ENCODE assay signal across 25 mouse cellular contexts in the genomic region with DNA sequence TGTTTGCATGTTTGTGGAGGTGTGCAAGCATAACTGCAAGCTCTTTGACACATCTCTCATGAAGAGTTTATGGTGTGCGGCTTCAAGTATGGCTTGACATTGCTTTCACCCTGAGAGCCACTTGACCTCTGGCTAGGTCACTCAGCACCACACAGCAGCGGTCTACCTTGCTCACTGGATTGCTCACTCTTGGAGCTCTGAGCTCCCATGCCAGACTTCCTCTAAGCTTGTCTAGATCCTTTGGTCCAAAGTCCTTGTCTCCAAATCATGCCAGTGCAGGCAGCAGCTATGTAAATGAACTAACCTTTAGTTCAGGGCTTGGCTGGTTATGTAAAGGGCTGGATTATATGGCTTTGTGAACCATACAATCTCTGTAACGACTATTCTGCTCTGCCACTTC. TPM values are rescaled to one million over a fixed set of nuclear protein-coding genes. Genes with fewer than 3 reads are reported as not detected.
A peak's percentile ranks its signal among the peaks of the same experiment; 100 is the strongest.
DNase-seq lines count a peak whose midpoint lies in the region; ATAC-seq and TF ChIP-seq lines count a peak whose summit lies in the region.
"Had no signal": no experiment of that assay in that cellular context is flagged by ENCODE, and none has a peak within 500 bp of the region (broad histone marks: within the 10 kb centered on the region; RNA-seq: fewer than 3 reads in every experiment).

No protein-coding gene starts in this region.

- H3K9me3 ChIP-seq in intestine, embryonic 15.5 days, result no peaks in the 10 kb centered on the region
- no peaks in the 10 kb centered on the region for H3K9me3 ChIP-seq in intestine, embryonic 16.5 days (ENCODE audit: control insufficient read depth, low read length)
- no peaks in the 10 kb centered on the region for H3K9me3 ChIP-seq in liver, embryonic 12.5 days (replicated peaks)
- H3K9me3 ChIP-seq: heart, embryonic 10.5 days; hindbrain, embryonic 13.5 days; liver, embryonic 13.5 days had no signal

- 45% methylated on average over 3 of the region's 3 CpGs for WGBS in kidney, adult 2 months
- WGBS in intestine, embryonic 15.5 days, result 56% methylated on average over 3 of the region's 3 CpGs
- WGBS in intestine, embryonic 16.5 days, result 60% methylated on average over 3 of the region's 3 CpGs
- 27% methylated on average over 3 of the region's 3 CpGs for WGBS in small intestine, adult 2 months
- 59% methylated on average over 3 of the region's 3 CpGs for whole genome bisulfite sequencing in liver, embryonic 12.5 days (ENCODE audit: insufficient replicate concordance)

- no peak overlapping the region for H3K4me3 ChIP-seq in kidney, adult 2 months (ENCODE audit: insufficient read depth, low read depth, low read length)
- H3K4me3 ChIP-seq in intestine, embryonic 15.5 days (replicated peaks), result no peak overlapping the region
- no peak overlapping the region for H3K4me3 ChIP-seq in intestine, embryonic 16.5 days (ENCODE audit: low read length)
- no peak overlapping the region for H3K4me3 ChIP-seq in small intestine, adult 2 months (ENCODE audit: low read depth, low read length)
- no peak overlapping the region for H3K4me3 ChIP-seq in liver, embryonic 12.5 days
- H3K4me3 ChIP-seq: erythroblast, embryonic 14.5 days; heart, embryonic 10.5 days; hindbrain, embryonic 13.5 days; liver, embryonic 13.5 days had no signal

- TF ChIP-seq POLR2A in kidney, adult 2 months (IDR thresholded peaks at IDR 0.05; ENCODE audit: low read depth, low read length), result no peak
- TF ChIP-seq POLR2A in small intestine, adult 2 months (IDR thresholded peaks at IDR 0.05; ENCODE audit: low read depth, low read length), result peak; percentile 22; the same call in 1 of the 2 replicates

- H3K9ac ChIP-seq in intestine, embryonic 15.5 days, result no peak overlapping the region
- H3K9ac ChIP-seq in intestine, embryonic 16.5 days (ENCODE audit: low read depth, low read length), result no peak overlapping the region
- H3K9ac ChIP-seq in liver, embryonic 12.5 days, result no peak overlapping the region
- H3K9ac ChIP-seq: forebrain, postnatal 0 days; hindbrain, embryonic 13.5 days; liver, embryonic 13.5 days had no signal

- peak; percentile 19 for ATAC-seq in intestine, embryonic 15.5 days
- ATAC-seq in intestine, embryonic 16.5 days, result peak; percentile 33
- no peak for ATAC-seq in liver, embryonic 12.5 days
- ATAC-seq: forebrain, postnatal 0 days; lung, postnatal 0 days had no signal

- H3K36me3 ChIP-seq in kidney, adult 2 months (ENCODE audit: control insufficient read depth, insufficient read depth, low read length), result no peaks in the 10 kb centered on the region
- H3K36me3 ChIP-seq in intestine, embryonic 15.5 days, result no peaks in the 10 kb centered on the region
- H3K36me3 ChIP-seq in intestine, embryonic 16.5 days (ENCODE audit: control insufficient read depth, insufficient read depth, low read length), result no peaks in the 10 kb centered on the region
- H3K36me3 ChIP-seq in small intestine, adult 2 months (ENCODE audit: control insufficient read depth, insufficient read depth, low read length), result 0 out of 2 replicates have a peak, but pooled peaks cover 5% of the 10 kb centered on the region
- H3K36me3 ChIP-seq in liver, embryonic 12.5 days, result no peaks in the 10 kb centered on the region
- H3K36me3 ChIP-seq: heart, embryonic 10.5 days; hindbrain, embryonic 13.5 days; liver, embryonic 13.5 days had no signal

- TF ChIP-seq CTCF in kidney, adult 2 months (conservative IDR thresholded peaks at IDR 0.05; ENCODE audit: insufficient read depth, insufficient read length, low read depth, low read length), result no peak
- TF ChIP-seq CTCF in small intestine, adult 2 months (IDR thresholded peaks at IDR 0.05; ENCODE audit: extremely low read depth, insufficient read length, insufficient replicate concordance, low read depth, low read length), result no peak

- H3K27me3 ChIP-seq in kidney, adult 2 months (replicated peaks; ENCODE audit: control insufficient read depth, insufficient read depth, low read length), result no peaks in the 10 kb centered on the region
- H3K27me3 ChIP-seq in intestine, embryonic 15.5 days (replicated peaks), result no peaks in the 10 kb centered on the region
- H3K27me3 ChIP-seq in intestine, embryonic 16.5 days (replicated peaks; ENCODE audit: control insufficient read depth, insufficient read depth, low read length), result no peaks in the 10 kb centered on the region
- H3K27me3 ChIP-seq in small intestine, adult 2 months (ENCODE audit: control insufficient read depth, insufficient read depth, low read length), result no peaks in the 10 kb centered on the region
- peaks cover 50% of the 10 kb centered on the region for H3K27me3 ChIP-seq in liver, embryonic 12.5 days (replicated peaks)

- DNase-seq in kidney, adult 2 months, result peak; percentile 84
- DNase-seq in kidney, postnatal 4 days, result no peak
- no peak for DNase-seq in gastrocnemius, postnatal 25 days
- DNase-seq: adrenal gland, postnatal 25 days; B cell, adult 2 months; cerebellum, adult 18-20 months; cerebellum, postnatal 10 days; forebrain, postnatal 0 days; heart, postnatal 4 days; layer of hippocampus, postnatal 36 days; left cerebral cortex, postnatal 4 days; liver, embryonic 13.5 days; lung, adult 18-20 months; lung, postnatal 4 days; midbrain, embryonic 14.5 days; right cerebral cortex, adult 18-20 months had no signal

- H3K4me1 ChIP-seq in kidney, adult 2 months (ENCODE audit: control insufficient read depth, insufficient read depth, low read length), result peaks cover 14% of the 10 kb centered on the region
- H3K4me1 ChIP-seq in intestine, embryonic 15.5 days (replicated peaks), result 0 out of 2 replicates have a peak, but pooled peaks cover 9% of the 10 kb centered on the region
- H3K4me1 ChIP-seq in intestine, embryonic 16.5 days (ENCODE audit: control insufficient read depth, insufficient read depth, low read length), result peaks cover 6% of the 10 kb centered on the region; the same call in 1 of the 2 replicates
- peaks cover 6% of the 10 kb centered on the region; the same call in 1 of the 2 replicates for H3K4me1 ChIP-seq in small intestine, adult 2 months (ENCODE audit: control insufficient read depth, insufficient read depth, insufficient read length, low read length)
- H3K4me1 ChIP-seq in liver, embryonic 12.5 days, result peaks cover 10% of the 10 kb centered on the region
- H3K4me1 ChIP-seq: liver, embryonic 13.5 days had no signal

- H3K27ac ChIP-seq in kidney, adult 2 months (ENCODE audit: insufficient read depth, low read depth, low read length), result peak overlapping the region; percentile 87
- H3K27ac ChIP-seq in intestine, embryonic 15.5 days, result no peak overlapping the region
- peak overlapping the region; percentile 55 for H3K27ac ChIP-seq in intestine, embryonic 16.5 days (ENCODE audit: low read length)
- peak overlapping the region; percentile 99 for H3K27ac ChIP-seq in small intestine, adult 2 months (ENCODE audit: insufficient read depth, low read depth, low read length)
- H3K27ac ChIP-seq in liver, embryonic 12.5 days, result no peak overlapping the region
- H3K27ac ChIP-seq: heart, embryonic 10.5 days; hindbrain, embryonic 13.5 days; liver, embryonic 13.5 days had no signal

- H3K4me2 ChIP-seq in intestine, embryonic 15.5 days (replicated peaks), result no peak overlapping the region
- no peak overlapping the region for H3K4me2 ChIP-seq in intestine, embryonic 16.5 days (ENCODE audit: low read depth, low read length)
- no peak overlapping the region for H3K4me2 ChIP-seq in liver, embryonic 12.5 days
- H3K4me2 ChIP-seq: hindbrain, embryonic 13.5 days; liver, embryonic 13.5 days had no signal

RNA-seq across cellular contexts. Expression of a gene that starts 2.3 kb away (rescaled TPM):
- 12.4 and 13.3 TPM in 2 replicates for polyA plus RNA-seq in kidney, adult 2 months (2012; rRNA removed)
- polyA plus RNA-seq in intestine, embryonic 15.5 days (2015; fragmentation: Nextera tagmentation; extraction: Ambion mirVana), result 9.4 and 10.1 TPM in 2 replicates
- 13.5 and 15.0 TPM in 2 replicates for polyA plus RNA-seq in intestine, embryonic 16.5 days (2015; fragmentation: Nextera tagmentation; extraction: Ambion mirVana)
- 5.6 and 11.0 TPM in 2 replicates for polyA plus RNA-seq in small intestine, adult 2 months (2012; rRNA removed)
- total RNA-seq in gastrocnemius, postnatal 25 days (2021), result 1 to 10 TPM; 1.7 to 2.6 TPM
- 3.6 TPM in 2 replicates for polyA plus RNA-seq in liver, embryonic 12.5 days (2016; fragmentation: Nextera tagmentation; extraction: Ambion mirVana)
- total RNA-seq: megakaryocyte-erythroid progenitor cell, adult 5-6 weeks had no signal

RNA-seq across cellular contexts. Expression of a gene that starts 9.2 kb away (rescaled TPM):
- polyA plus RNA-seq in kidney, adult 2 months (2012; rRNA removed), result 32.2 and 40.6 TPM in 2 replicates
- polyA plus RNA-seq in intestine, embryonic 15.5 days (2015; fragmentation: Nextera tagmentation; extraction: Ambion mirVana), result 53.3 and 53.5 TPM in 2 replicates
- polyA plus RNA-seq in intestine, embryonic 16.5 days (2015; fragmentation: Nextera tagmentation; extraction: Ambion mirVana), result 39.8 and 41.7 TPM in 2 replicates
- polyA plus RNA-seq in small intestine, adult 2 months (2012; rRNA removed), result 7.8 and 19.1 TPM in 2 replicates
- 10 to 100 TPM; 24.8 to 27.4 TPM for total RNA-seq in gastrocnemius, postnatal 25 days (2021)
- 53.1 and 53.7 TPM in 2 replicates for polyA plus RNA-seq in liver, embryonic 12.5 days (2016; fragmentation: Nextera tagmentation; extraction: Ambion mirVana)

Comparison
In these comparisons a context has a peak if more than half of its experiments do, and no peak if none do; other contexts are left out.
1. H3K27ac ChIP-seq: peak in kidney, adult 2 months (single experiment), intestine, embryonic 16.5 days (single experiment) and small intestine, adult 2 months (single experiment); none in intestine, embryonic 15.5 days (single experiment) and liver, embryonic 12.5 days (single experiment).